Mouse (Mus musculus): ENCODE results near the gene Sec61a1. TPM values are rescaled to one million over a fixed set of nuclear protein-coding genes. Genes with fewer than 3 reads are reported as not detected.

The Sec61a1 gene
- polyA plus RNA-seq, 1 experiment: 279 TPM

GRCm38 (mm10) chr6:88469878-88470277, 48.8 kb downstream of the Sec61a1 start:
- Histone ChIP-seq H3K4me3 (ENCODE audit: insufficient read depth, low read length) (no peak overlapping the region), H3K27ac (ENCODE audit: insufficient read depth, low read length) (no peak overlapping the region), H3K4me1 (ENCODE audit: control insufficient read depth, insufficient read depth, low read length) (no peaks in the 10 kb centered on the region)
- no peak for TF ChIP-seq POLR2A (IDR thresholded peaks at IDR 0.05; ENCODE audit: low read depth, low read length)
- TF ChIP-seq CTCF (IDR thresholded peaks at IDR 0.05; ENCODE audit: borderline replicate concordance, insufficient read depth, low read length): no peak

- no peak within 1 kb of the TSS; the same call in 1 of the 2 replicates for H3K27ac ChIP-seq (ENCODE audit: insufficient read depth, low read length)
- peak within 1 kb of the TSS; percentile 92 for H3K4me3 ChIP-seq (ENCODE audit: insufficient read depth, low read length)
- no peak for TF ChIP-seq CTCF (IDR thresholded peaks at IDR 0.05; ENCODE audit: borderline replicate concordance, insufficient read depth, low read length)
- peak; percentile 54 for TF ChIP-seq POLR2A (IDR thresholded peaks at IDR 0.05; ENCODE audit: low read depth, low read length)
- H3K4me1 ChIP-seq (ENCODE audit: control insufficient read depth, insufficient read depth, low read length): no peaks in the 10 kb centered on the region
Measured at GRCm38 (mm10) chr6:88465181-88465920, 53.4 kb downstream of the Sec61a1 start, which contains the start of gene Ruvbl1. TSS of gene Ruvbl1 (plus strand) at chr6:88465409.

- TF ChIP-seq POLR2A (IDR thresholded peaks at IDR 0.05; ENCODE audit: low read depth, low read length) (no peak), CTCF (IDR thresholded peaks at IDR 0.05; ENCODE audit: borderline replicate concordance, insufficient read depth, low read length) (no peak)
- no peak overlapping the region for H3K27ac ChIP-seq (ENCODE audit: insufficient read depth, low read length)
- H3K4me3 ChIP-seq (ENCODE audit: insufficient read depth, low read length): no peak overlapping the region
- no peaks in the 10 kb centered on the region for H3K4me1 ChIP-seq (ENCODE audit: control insufficient read depth, insufficient read depth, low read length)
Measured at GRCm38 (mm10) chr6:88454545-88454944, 64.2 kb downstream of the Sec61a1 start.

Other genes with a start within 250 kb of the Sec61a1 start
- 11.0 and 13.8 TPM in 2 replicates for gene Eefsec, start 72.4 kb downstream of the Sec61a1 start, polyA plus RNA-seq (2011; ENCODE audit: insufficient read length, low read depth, missing spikeins)
- 44.4 and 46.0 TPM in 2 replicates for gene Ruvbl1, start 53.5 kb downstream of the Sec61a1 start, polyA plus RNA-seq (2011; ENCODE audit: insufficient read length, low read depth, missing spikeins)
- gene Kbtbd12, start 119.0 kb upstream of the Sec61a1 start, polyA plus RNA-seq (2011; ENCODE audit: insufficient read length, low read depth, missing spikeins): not detected in 2 replicates
- 16.0 and 19.9 TPM in 2 replicates for gene Mgll, start 205.5 kb upstream of the Sec61a1 start, polyA plus RNA-seq (2011; ENCODE audit: insufficient read length, low read depth, missing spikeins)